Mouse (Mus musculus) neural tube, embryonic 13.5 days (tissue): ENCODE measurements around the gene Ccnl1. TPM values are rescaled to one million over a fixed set of nuclear protein-coding genes. Genes with fewer than 3 reads are reported as not detected.
A peak's percentile ranks its signal among the peaks of the same experiment; 100 is the strongest.

Experiments used
- ATAC-seq: fragments of 200-750 bp; cut with Nextera tagmentation; 2 replicates; pipeline ENCODE4 v1.8.0; 2017; ENCODE audit warnings: low read depth, mild to moderate bottlenecking, moderate TSS enrichment, moderate library complexity
- H3K27ac ChIP-seq: fragments of 300-500 bp; sonication (generic); replicated peaks from 2 replicates; pipeline ENCODE4 v1.5.1; 2015; ENCODE audit warnings: moderate library complexity, mild to moderate bottlenecking, inconsistent platforms
- H3K27me3 ChIP-seq: fragments of 300-500 bp; sonication (generic); 2 replicates; pipeline ENCODE4 v1.6.1; 2015; ENCODE audit warnings: mild to moderate bottlenecking, inconsistent platforms
- H3K36me3 ChIP-seq: fragments of 300-500 bp; sonication (generic); 2 replicates; pipeline ENCODE4 v1.6.1; 2015; ENCODE audit warnings: mild to moderate bottlenecking, inconsistent platforms
- H3K4me1 ChIP-seq: fragments of 300-500 bp; sonication (generic); replicated peaks from 2 replicates; pipeline ENCODE4 v1.6.1; 2015; ENCODE audit warnings: inconsistent platforms
- H3K4me2 ChIP-seq: fragments of 300-500 bp; sonication (generic); 2 replicates; pipeline ENCODE4 v1.6.1; 2015; ENCODE audit warnings: inconsistent platforms, mild to moderate bottlenecking, moderate library complexity
- H3K4me3 ChIP-seq: fragments of 300-500 bp; sonication (generic); 2 replicates; pipeline ENCODE4 v1.5.1; 2015; ENCODE audit warnings: mild to moderate bottlenecking, inconsistent platforms
- H3K9ac ChIP-seq: fragments of 300-500 bp; sonication (generic); 2 replicates; pipeline ENCODE4 v1.6.1; 2015; ENCODE audit warnings: moderate library complexity, mild to moderate bottlenecking, inconsistent platforms
- H3K9me3 ChIP-seq: fragments of 300-500 bp; sonication (generic); 2 replicates; pipeline ENCODE4 v1.6.1; 2016; ENCODE audit warnings: inconsistent platforms
- WGBS: fragments of 180-500 bp; shearing (Covaris S2); methylation state at CpG from one replicate; pipeline ENCODE4 v1.1.7; 2015; 5-methylcytosine and 5-hydroxymethylcytosine counted together
- polyA plus RNA-seq: library from polyadenylated mRNA; unstranded; fragments of >200 nt; fragmentation: Nextera tagmentation; extraction: Ambion mirVana; gene quantifications from 2 replicates; pipeline ENCODE4 v1.2.1, GENCODE M21; 2015

Ccnl1 gene
- polyA plus RNA-seq, 1 experiment from 2014 or later = 75.1 TPM

DNA sequence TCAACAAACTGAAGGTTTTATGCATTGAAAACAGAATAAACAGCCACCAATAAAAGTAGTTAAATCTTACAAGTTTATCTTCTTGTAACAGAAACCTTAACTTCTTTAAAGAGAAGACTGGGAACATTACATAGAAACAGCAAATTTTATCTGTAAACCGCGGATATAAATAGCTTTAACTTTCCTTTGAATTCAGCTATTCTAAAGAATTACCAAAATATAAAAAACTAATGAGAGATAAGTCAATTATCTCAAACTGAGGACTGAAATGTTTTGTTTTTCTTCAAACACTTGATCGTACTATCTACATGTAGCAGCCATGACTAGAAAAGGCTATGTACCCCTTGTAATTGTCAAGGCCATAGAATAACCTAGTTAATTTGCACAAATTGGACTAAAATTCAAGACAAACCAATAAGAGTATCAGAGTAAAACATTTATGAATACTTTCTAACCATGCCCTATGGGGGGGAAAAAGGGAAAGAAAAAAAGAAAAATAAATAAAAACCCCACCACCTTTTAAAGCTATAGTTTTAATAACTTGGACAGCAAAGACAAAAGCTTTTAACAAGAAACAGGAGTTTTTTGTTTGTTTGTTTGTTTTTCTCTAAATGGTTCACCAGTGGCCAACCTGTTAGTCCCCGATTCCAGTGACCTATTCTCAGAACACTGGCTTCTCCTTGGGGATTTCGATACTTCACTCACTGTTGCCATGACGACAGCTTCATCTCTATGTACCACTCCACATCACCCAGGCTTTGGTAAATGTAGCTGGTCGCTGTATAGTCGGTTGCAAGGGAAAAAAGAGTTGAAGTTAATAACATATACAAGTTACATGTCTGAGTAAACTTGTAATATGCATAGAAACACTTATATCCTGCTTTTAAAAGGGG is 3.3 kb downstream of the Ccnl1 start:
- Histone ChIP-seq H3K36me3 (peaks cover 40% of the 10 kb centered on the region), H3K4me1 (peaks cover 57% of the 10 kb centered on the region), H3K4me3 (no peak overlapping the region), H3K4me2 (peak overlapping the region; percentile 25; the same call in 1 of the 2 replicates), H3K9me3 (no peaks in the 10 kb centered on the region), H3K27me3 (no peaks in the 10 kb centered on the region), H3K27ac (no peak overlapping the region), H3K9ac (no peak overlapping the region)
- 50% methylated on average over 8 of the region's 8 CpGs for WGBS
- ATAC-seq = no peak

DNA sequence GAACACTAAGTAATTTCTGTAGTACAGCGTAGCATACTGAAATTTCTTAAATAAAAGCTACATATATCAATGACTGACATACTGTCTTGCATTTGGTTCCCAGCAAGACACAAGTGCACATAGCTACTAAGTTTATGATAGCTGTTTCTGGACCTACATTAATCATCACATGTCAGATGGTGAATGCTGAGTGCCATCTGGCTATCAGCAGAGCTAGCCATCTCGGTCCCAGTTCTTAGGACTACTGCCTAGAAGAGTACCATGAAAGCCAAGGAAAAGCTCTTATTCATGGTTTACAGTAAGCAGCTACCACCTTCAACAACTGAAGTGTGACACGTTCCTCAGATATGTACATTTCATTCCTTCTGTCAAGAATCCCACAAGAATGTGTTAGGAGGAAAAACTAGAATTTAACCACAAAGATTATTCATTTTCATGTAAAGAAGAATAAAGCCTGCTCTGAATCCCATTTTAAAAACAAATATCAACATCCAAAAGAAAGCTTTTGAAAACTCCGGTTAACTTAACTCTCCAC is 7.2 kb downstream of the Ccnl1 start:
- H3K27ac ChIP-seq = no peak overlapping the region
- H3K9me3 ChIP-seq = no peaks in the 10 kb centered on the region
- peaks cover 33% of the 10 kb centered on the region for H3K4me1 ChIP-seq
- ATAC-seq = no peak
- H3K36me3 ChIP-seq = peaks cover 63% of the 10 kb centered on the region
- no peak overlapping the region for H3K4me3 ChIP-seq
- no peak overlapping the region for H3K9ac ChIP-seq
- WGBS = 85% methylated on average over 4 of the region's 4 CpGs
- H3K4me2 ChIP-seq = no peak overlapping the region
- H3K27me3 ChIP-seq = no peaks in the 10 kb centered on the region

DNA sequence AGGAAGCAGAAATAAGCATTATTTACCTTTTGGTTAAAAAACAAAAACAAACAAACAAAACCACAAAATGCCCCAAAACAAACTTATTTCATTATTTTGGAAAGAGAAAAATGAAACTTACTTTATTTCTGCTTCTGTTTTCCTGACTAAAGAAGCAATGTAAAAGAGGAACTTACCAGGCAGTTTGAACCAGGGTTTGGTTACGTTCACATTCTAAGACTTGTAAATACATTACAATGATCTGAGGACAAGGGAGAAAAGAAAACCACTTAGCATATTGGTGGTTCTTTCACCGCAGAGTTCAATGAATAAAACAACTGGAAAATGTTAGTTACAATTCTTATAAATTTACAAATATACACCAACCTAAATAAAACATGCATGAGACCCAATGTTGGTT is 7.7 kb downstream of the Ccnl1 start:
- Histone ChIP-seq H3K4me1 (peaks cover 30% of the 10 kb centered on the region), H3K27me3 (no peaks in the 10 kb centered on the region), H3K9me3 (no peaks in the 10 kb centered on the region), H3K9ac (no peak overlapping the region), H3K4me3 (no peak overlapping the region), H3K4me2 (no peak overlapping the region), H3K36me3 (peaks cover 67% of the 10 kb centered on the region), H3K27ac (no peak overlapping the region)
- WGBS = 94% methylated on average over 2 of the region's 2 CpGs
- no peak for ATAC-seq

- H3K9me3 ChIP-seq = no peaks in the 10 kb centered on the region
- no peak overlapping the region for H3K9ac ChIP-seq
- no peaks in the 10 kb centered on the region for H3K27me3 ChIP-seq
- WGBS = 93% methylated on average over 2 of the region's 2 CpGs
- H3K4me3 ChIP-seq = no peak overlapping the region
- H3K4me1 ChIP-seq = no peaks in the 10 kb centered on the region
- no peak overlapping the region for H3K4me2 ChIP-seq
- ATAC-seq = no peak; the same call in 1 of the 2 replicates
- H3K36me3 ChIP-seq = peaks cover 56% of the 10 kb centered on the region
- H3K27ac ChIP-seq = no peak overlapping the region
Measured at GRCm38 (mm10) chr3:65945277-65945932, 12.6 kb downstream of the Ccnl1 start.

DNA sequence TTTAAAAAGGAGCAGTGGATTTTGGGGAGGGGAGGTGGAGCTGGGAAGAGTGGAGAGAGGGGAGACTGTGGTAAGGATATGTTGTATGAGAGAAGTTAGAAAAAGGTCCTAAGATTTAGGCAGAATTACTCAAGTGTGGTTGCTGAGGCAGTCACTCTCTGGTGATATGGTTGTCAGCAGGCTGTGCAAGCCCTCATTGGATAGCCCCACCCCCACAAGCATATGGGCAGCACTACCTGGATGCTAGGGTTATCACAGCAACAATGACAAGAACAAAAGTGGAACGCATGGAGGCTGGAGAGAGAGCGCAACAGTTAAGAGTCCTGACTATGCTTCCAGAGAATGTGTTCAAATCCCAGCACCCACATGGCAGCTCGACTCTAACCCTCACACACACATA is 13.3 kb downstream of the Ccnl1 start:
- H3K27ac ChIP-seq = no peak overlapping the region
- H3K9ac ChIP-seq = no peak overlapping the region
- H3K9me3 ChIP-seq = no peaks in the 10 kb centered on the region
- H3K4me3 ChIP-seq = no peak overlapping the region
- 92% methylated on average over 3 of the region's 3 CpGs for WGBS
- ATAC-seq = peak; percentile 27; the same call in 1 of the 2 replicates
- no peaks in the 10 kb centered on the region for H3K27me3 ChIP-seq
- H3K4me1 ChIP-seq = no peaks in the 10 kb centered on the region
- H3K36me3 ChIP-seq = peaks cover 52% of the 10 kb centered on the region
- no peak overlapping the region for H3K4me2 ChIP-seq

- no peak for ATAC-seq
- H3K27me3 ChIP-seq = no peaks in the 10 kb centered on the region
- no peak overlapping the region for H3K9ac ChIP-seq
- no peak overlapping the region for H3K4me3 ChIP-seq
- no peaks in the 10 kb centered on the region for H3K9me3 ChIP-seq
- H3K4me1 ChIP-seq = no peaks in the 10 kb centered on the region
- no peak overlapping the region for H3K4me2 ChIP-seq
- no peak overlapping the region for H3K27ac ChIP-seq
- 85% methylated on average over 4 of the region's 4 CpGs for WGBS
- H3K36me3 ChIP-seq = peaks cover 43% of the 10 kb centered on the region
Measured at GRCm38 (mm10) chr3:65943453-65943852, 14.6 kb downstream of the Ccnl1 start.

- no peak overlapping the region for H3K4me3 ChIP-seq
- H3K36me3 ChIP-seq = peaks cover 21% of the 10 kb centered on the region
- H3K27ac ChIP-seq = no peak overlapping the region
- WGBS = 88% methylated on average over 1 of the region's 1 CpGs
- no peak for ATAC-seq
- no peak overlapping the region for H3K4me2 ChIP-seq
- no peaks in the 10 kb centered on the region for H3K4me1 ChIP-seq
- H3K27me3 ChIP-seq = no peaks in the 10 kb centered on the region
- no peak overlapping the region for H3K9ac ChIP-seq
- no peaks in the 10 kb centered on the region for H3K9me3 ChIP-seq
Measured at GRCm38 (mm10) chr3:65941052-65941451, 17.0 kb downstream of the Ccnl1 start.

DNA sequence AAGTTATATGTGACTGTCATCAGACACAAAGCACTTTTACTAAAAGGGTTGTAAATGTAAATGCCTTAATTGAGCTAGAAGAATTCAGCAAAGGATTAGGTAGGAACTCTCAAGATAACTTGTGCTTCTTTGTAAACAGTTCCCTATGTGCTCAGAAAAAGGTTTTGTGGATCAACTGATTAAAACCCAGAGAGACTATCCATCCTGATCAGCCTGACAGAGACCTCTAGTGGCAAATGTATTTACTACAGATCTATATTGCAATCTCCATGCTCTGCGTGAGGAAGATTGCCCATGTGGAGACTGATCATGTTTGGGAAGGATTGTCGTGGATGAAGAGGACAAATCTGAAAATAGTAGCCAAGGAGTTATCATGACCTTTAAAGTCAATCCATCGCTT is 19.8 kb downstream of the Ccnl1 start:
- Histone ChIP-seq H3K4me1 (no peaks in the 10 kb centered on the region), H3K27ac (no peak overlapping the region), H3K9me3 (no peaks in the 10 kb centered on the region), H3K27me3 (no peaks in the 10 kb centered on the region), H3K4me3 (no peak overlapping the region), H3K4me2 (no peak overlapping the region), H3K36me3 (no peaks in the 10 kb centered on the region), H3K9ac (no peak overlapping the region)
- 27% methylated on average over 3 of the region's 3 CpGs for WGBS
- 0 out of 2 replicates have a peak, but pooled peaks have one; percentile 11 for ATAC-seq

- ATAC-seq = no peak
- no peaks in the 10 kb centered on the region for H3K27me3 ChIP-seq
- H3K36me3 ChIP-seq = no peaks in the 10 kb centered on the region
- H3K4me2 ChIP-seq = no peak overlapping the region
- WGBS = 61% methylated on average over 12 of the region's 12 CpGs
- no peak overlapping the region for H3K9ac ChIP-seq
- no peak overlapping the region for H3K4me3 ChIP-seq
- H3K4me1 ChIP-seq = no peaks in the 10 kb centered on the region
- H3K27ac ChIP-seq = no peak overlapping the region
- no peaks in the 10 kb centered on the region for H3K9me3 ChIP-seq
Measured at GRCm38 (mm10) chr3:65936384-65936783, 21.7 kb downstream of the Ccnl1 start.

DNA sequence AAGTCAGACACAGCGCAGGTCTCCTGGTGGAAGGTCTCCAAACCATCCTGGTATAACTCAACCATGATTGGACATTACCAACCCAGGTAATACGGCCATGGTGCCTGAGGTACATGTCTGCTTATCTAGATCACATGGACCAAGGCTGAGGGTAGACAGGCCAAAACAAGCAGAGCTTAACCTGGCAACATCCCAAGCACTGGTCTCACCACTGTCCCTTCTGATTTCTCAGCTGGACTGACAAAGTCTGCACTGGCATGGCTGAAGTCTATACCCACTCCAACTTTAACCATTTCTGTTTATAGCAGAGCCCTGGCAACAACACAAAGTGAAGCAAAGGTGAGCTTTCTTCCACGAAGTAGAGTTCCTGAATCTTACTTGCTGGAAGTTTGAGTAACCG is 22.9 kb downstream of the Ccnl1 start:
- ATAC-seq = no peak
- Histone ChIP-seq H3K4me3 (no peak overlapping the region), H3K27ac (no peak overlapping the region), H3K27me3 (no peaks in the 10 kb centered on the region), H3K36me3 (no peaks in the 10 kb centered on the region), H3K4me1 (peaks cover under 1% of the 10 kb centered on the region; the same call in 1 of the 2 replicates), H3K9ac (no peak overlapping the region), H3K4me2 (no peak overlapping the region), H3K9me3 (no peaks in the 10 kb centered on the region)
- WGBS = 93% methylated on average over 4 of the region's 4 CpGs

GRCm38 (mm10) chr3:65933726-65934125 is 24.3 kb downstream of the Ccnl1 start:
- Histone ChIP-seq H3K27me3 (no peaks in the 10 kb centered on the region), H3K27ac (no peak overlapping the region), H3K4me2 (no peak overlapping the region), H3K4me1 (peaks cover 15% of the 10 kb centered on the region), H3K9ac (no peak overlapping the region), H3K36me3 (no peaks in the 10 kb centered on the region), H3K9me3 (no peaks in the 10 kb centered on the region), H3K4me3 (no peak overlapping the region)
- 85% methylated on average over 4 of the region's 4 CpGs for WGBS
- no peak for ATAC-seq

DNA sequence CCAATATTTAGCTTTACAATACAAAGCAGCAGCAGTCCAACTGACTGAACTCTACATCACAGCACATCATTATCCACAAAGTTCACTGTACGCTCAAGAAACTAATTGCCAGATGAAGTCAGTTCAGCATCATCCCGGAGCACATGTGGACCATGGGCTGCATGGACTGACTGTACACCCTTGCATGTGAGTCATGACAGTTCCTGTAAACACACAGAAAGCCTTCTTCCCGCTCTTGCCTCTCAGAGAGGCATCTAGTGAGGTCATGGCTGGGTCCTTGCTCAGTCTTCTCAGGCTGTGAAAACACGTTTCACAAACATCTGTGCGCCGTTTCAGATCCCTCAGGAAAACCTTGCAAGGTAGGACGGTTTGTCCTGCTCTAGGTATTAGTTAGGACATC is 26.5 kb downstream of the Ccnl1 start:
- no peaks in the 10 kb centered on the region for H3K9me3 ChIP-seq
- H3K4me1 ChIP-seq = peaks cover 18% of the 10 kb centered on the region
- no peaks in the 10 kb centered on the region for H3K27me3 ChIP-seq
- H3K27ac ChIP-seq = no peak overlapping the region
- H3K9ac ChIP-seq = no peak overlapping the region
- no peaks in the 10 kb centered on the region for H3K36me3 ChIP-seq
- WGBS = 87% methylated on average over 7 of the region's 7 CpGs
- no peak overlapping the region for H3K4me2 ChIP-seq
- no peak for ATAC-seq
- H3K4me3 ChIP-seq = no peak overlapping the region
